Mouse (Mus musculus): ENCODE results near the gene Nfx1. TPM values are rescaled to one million over a fixed set of nuclear protein-coding genes. Genes with fewer than 3 reads are reported as not detected.

Nfx1 gene
- polyA plus RNA-seq, 1 experiment from 2014 or later = 90.2 TPM

DNA sequence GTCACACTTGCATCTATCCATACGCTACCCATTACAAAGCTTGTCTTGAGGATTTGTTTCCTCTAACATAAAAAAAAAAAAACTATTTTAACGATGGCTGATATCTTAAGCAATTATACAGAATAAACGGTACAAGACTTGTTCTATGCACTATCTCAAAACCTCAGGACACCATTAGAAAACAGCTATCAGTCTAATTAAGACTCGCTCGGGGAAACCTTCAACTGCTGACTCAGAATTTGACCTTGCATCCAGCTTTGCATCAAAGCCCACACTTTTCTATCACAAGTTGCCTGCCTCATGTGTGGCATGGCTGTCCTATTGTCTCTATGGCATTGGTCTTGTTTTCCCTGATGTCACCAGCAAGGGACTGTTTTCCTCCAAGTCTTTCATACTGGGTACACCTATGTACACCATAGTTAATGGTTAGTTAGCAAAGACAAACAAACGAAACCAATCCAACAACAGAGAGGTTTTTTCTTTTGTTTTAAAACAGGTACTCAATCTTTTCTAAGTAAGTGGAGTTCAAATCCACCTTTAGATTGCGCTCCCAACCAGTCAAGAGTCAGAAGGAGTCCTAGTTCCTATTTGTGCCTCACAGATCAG is 24.1 kb upstream of the Nfx1 start:
- peak overlapping the region; percentile 55 for H3K4me2 ChIP-seq (replicated peaks)
- peaks cover 20% of the 10 kb centered on the region for H3K4me1 ChIP-seq
- WGBS = 85% methylated on average over 7 of the region's 7 CpGs
- H3K9ac ChIP-seq = peak overlapping the region; percentile 71; the same call in 1 of the 2 replicates
- ATAC-seq (ENCODE audit: insufficient number of reproducible peaks, low FRiP score, low TSS enrichment, low read depth) = no peak
- H3K4me3 ChIP-seq (replicated peaks) = peak overlapping the region; percentile 99
- H3K9me3 ChIP-seq (replicated peaks) = no peaks in the 10 kb centered on the region
- H3K27ac ChIP-seq (replicated peaks) = no peak overlapping the region
- peaks cover 47% of the 10 kb centered on the region for H3K36me3 ChIP-seq
- H3K27me3 ChIP-seq = no peaks in the 10 kb centered on the region

DNA sequence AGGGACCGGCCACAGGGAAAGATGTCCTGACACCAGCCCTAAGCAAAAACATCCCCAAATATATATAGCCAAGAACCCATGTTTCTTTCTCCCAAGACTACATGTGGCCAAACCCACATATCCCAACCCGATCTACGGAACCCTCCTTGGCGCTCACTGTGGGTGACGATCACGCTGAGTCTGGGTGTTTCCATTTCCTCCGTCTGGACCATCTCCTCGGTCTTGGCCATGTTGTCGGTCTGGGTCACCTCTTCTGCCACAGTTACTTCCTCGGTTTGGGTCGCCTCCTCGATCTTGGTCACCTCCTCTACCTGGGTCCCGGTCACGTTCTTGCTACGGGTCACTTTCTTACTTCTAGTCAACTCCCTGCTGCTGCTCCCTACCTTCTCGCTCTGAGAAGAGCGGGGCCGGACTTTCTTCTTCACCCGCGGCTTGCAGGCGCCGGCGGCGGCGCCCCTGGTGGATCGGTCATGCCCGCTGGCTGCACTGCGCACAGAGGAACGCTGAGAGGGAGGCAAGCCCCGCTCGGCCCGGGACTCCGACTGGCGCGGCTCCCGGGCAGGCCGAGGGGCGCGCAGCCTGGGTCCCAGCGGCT is 23.0 kb upstream of the Nfx1 start:
- no peaks in the 10 kb centered on the region for H3K9me3 ChIP-seq (replicated peaks)
- peak overlapping the region; percentile 71 for H3K9ac ChIP-seq
- WGBS = under 1% methylated on average over 40 of the region's 40 CpGs
- H3K27ac ChIP-seq (replicated peaks) = peak overlapping the region; percentile 86
- H3K4me2 ChIP-seq (replicated peaks) = peak overlapping the region; percentile 55
- peak overlapping the region; percentile 99 for H3K4me3 ChIP-seq (replicated peaks)
- no peaks in the 10 kb centered on the region for H3K27me3 ChIP-seq
- H3K4me1 ChIP-seq = peaks cover 20% of the 10 kb centered on the region
- ATAC-seq (ENCODE audit: insufficient number of reproducible peaks, low FRiP score, low TSS enrichment, low read depth) = no peak; the same call in 1 of the 2 replicates
- peaks cover 43% of the 10 kb centered on the region for H3K36me3 ChIP-seq

- Histone ChIP-seq H3K4me2 (replicated peaks) (peak within 1 kb of the TSS; percentile 72), H3K4me1 (peaks cover 20% of the 10 kb centered on the region), H3K27me3 (no peaks in the 10 kb centered on the region), H3K9me3 (replicated peaks) (no peaks in the 10 kb centered on the region), H3K4me3 (replicated peaks) (peak within 1 kb of the TSS; percentile 99), H3K27ac (replicated peaks) (peak within 1 kb of the TSS; percentile 86), H3K36me3 (peaks cover 43% of the 10 kb centered on the region), H3K9ac (peak within 1 kb of the TSS; percentile 73)
- peak; percentile 99 for ATAC-seq (ENCODE audit: insufficient number of reproducible peaks, low FRiP score, low TSS enrichment, low read depth)
- WGBS = under 1% methylated on average over 50 of the region's 50 CpGs
Observed at GRCm38 (mm10) chr4:40948160-40948708, 22.5 kb upstream of the Nfx1 start, which contains the start of the genes Bag1 and Chmp5. TSS of gene Bag1 (minus strand) at chr4:40948294. TSS of gene Chmp5 (plus strand) at chr4:40948407.

DNA sequence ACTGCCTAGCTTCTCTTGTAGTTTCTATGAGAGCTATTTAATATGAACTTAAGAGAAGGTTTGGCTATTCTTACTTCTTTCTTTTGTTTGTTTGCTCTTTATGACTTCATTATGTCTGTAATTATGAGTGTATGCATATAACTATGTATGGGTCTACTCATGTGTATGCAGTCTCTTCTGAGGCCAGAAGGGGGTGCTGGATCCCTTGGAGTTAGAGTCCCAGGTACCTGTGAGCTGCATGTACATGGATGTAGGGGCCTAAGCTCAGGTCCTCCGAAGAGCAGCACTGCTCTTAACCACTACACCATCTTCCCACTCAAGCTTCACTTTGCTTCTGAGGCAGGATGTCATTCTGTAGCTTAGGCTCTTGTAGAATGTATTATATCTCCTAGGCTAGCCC is 17.2 kb upstream of the Nfx1 start:
- Histone ChIP-seq H3K36me3 (peaks cover 71% of the 10 kb centered on the region), H3K4me3 (replicated peaks) (no peak overlapping the region)

GRCm38 (mm10) chr4:40955942-40956341 is 14.8 kb upstream of the Nfx1 start:
- Histone ChIP-seq H3K4me3 (replicated peaks) (no peak overlapping the region), H3K9me3 (replicated peaks) (no peaks in the 10 kb centered on the region), H3K9ac (no peak overlapping the region), H3K36me3 (peaks cover 85% of the 10 kb centered on the region), H3K4me1 (no peaks in the 10 kb centered on the region), H3K4me2 (replicated peaks) (no peak overlapping the region), H3K27me3 (no peaks in the 10 kb centered on the region), H3K27ac (replicated peaks) (no peak overlapping the region)
- ATAC-seq (ENCODE audit: insufficient number of reproducible peaks, low FRiP score, low TSS enrichment, low read depth) = no peak
- WGBS = 88% methylated on average over 6 of the region's 6 CpGs

More for the DNA sequence above, 17.2 kb upstream of the Nfx1 start:
- Histone ChIP-seq H3K9ac (no peak overlapping the region), H3K4me2 (replicated peaks) (no peak overlapping the region), H3K27me3 (no peaks in the 10 kb centered on the region), H3K4me1 (peaks cover 9% of the 10 kb centered on the region), H3K9me3 (replicated peaks) (no peaks in the 10 kb centered on the region), H3K27ac (replicated peaks) (no peak overlapping the region)
- ATAC-seq (ENCODE audit: insufficient number of reproducible peaks, low FRiP score, low TSS enrichment, low read depth) = no peak
- 87% methylated on average over 1 of the region's 1 CpGs for WGBS

GRCm38 (mm10) chr4:40963536-40963935 is 7.2 kb upstream of the Nfx1 start:
- Histone ChIP-seq H3K4me1 (no peaks in the 10 kb centered on the region), H3K27ac (replicated peaks) (no peak overlapping the region), H3K9me3 (replicated peaks) (no peaks in the 10 kb centered on the region), H3K27me3 (no peaks in the 10 kb centered on the region), H3K36me3 (peaks cover 85% of the 10 kb centered on the region), H3K9ac (no peak overlapping the region), H3K4me2 (replicated peaks) (no peak overlapping the region), H3K4me3 (replicated peaks) (no peak overlapping the region)
- 82% methylated on average over 3 of the region's 3 CpGs for WGBS
- ATAC-seq (ENCODE audit: insufficient number of reproducible peaks, low FRiP score, low TSS enrichment, low read depth) = no peak

- 67% methylated on average over 4 of the region's 4 CpGs for whole genome bisulfite sequencing
Observed at GRCm38 (mm10) chr4:40969161-40969560, 1.5 kb upstream of the Nfx1 start.

GRCm38 (mm10) chr4:40969781-40970591 is 720 bp upstream of the Nfx1 start:
- Histone ChIP-seq H3K4me3 (replicated peaks) (peak overlapping the region; percentile 98), H3K9me3 (replicated peaks) (no peaks in the 10 kb centered on the region), H3K4me1 (peaks cover 21% of the 10 kb centered on the region), H3K27me3 (no peaks in the 10 kb centered on the region), H3K4me2 (replicated peaks) (peak overlapping the region; percentile 65), H3K9ac (peak overlapping the region; percentile 89), H3K27ac (replicated peaks) (peak overlapping the region; percentile 92), H3K36me3 (peaks cover 32% of the 10 kb centered on the region)
- WGBS = 14% methylated on average over 9 of the region's 13 CpGs
- 0 out of 2 replicates have a peak, but pooled peaks have one; percentile 31 for ATAC-seq (ENCODE audit: insufficient number of reproducible peaks, low FRiP score, low TSS enrichment, low read depth)

More at GRCm38 (mm10) chr4:40969161-40969560, 1.5 kb upstream of the Nfx1 start:
- Histone ChIP-seq H3K4me3 (replicated peaks) (no peak overlapping the region), H3K27ac (replicated peaks) (no peak overlapping the region), H3K4me1 (peaks cover 21% of the 10 kb centered on the region), H3K4me2 (replicated peaks) (no peak overlapping the region), H3K36me3 (peaks cover 36% of the 10 kb centered on the region), H3K27me3 (no peaks in the 10 kb centered on the region), H3K9ac (no peak overlapping the region), H3K9me3 (replicated peaks) (no peaks in the 10 kb centered on the region)
- no peak for ATAC-seq (ENCODE audit: insufficient number of reproducible peaks, low FRiP score, low TSS enrichment, low read depth)

GRCm38 (mm10) chr4:40970592-40970841 is 189 bp upstream of the Nfx1 start:
- WGBS = under 1% methylated on average over 15 of the region's 16 CpGs
- Histone ChIP-seq H3K9ac (peak overlapping the region; percentile 89), H3K27ac (replicated peaks) (peak overlapping the region; percentile 92), H3K4me3 (replicated peaks) (peak overlapping the region; percentile 98), H3K4me2 (replicated peaks) (peak overlapping the region; percentile 65), H3K27me3 (no peaks in the 10 kb centered on the region), H3K36me3 (peaks cover 27% of the 10 kb centered on the region), H3K4me1 (peaks cover 21% of the 10 kb centered on the region), H3K9me3 (replicated peaks) (no peaks in the 10 kb centered on the region)
- peak; percentile 25; the same call in 1 of the 2 replicates for ATAC-seq (ENCODE audit: insufficient number of reproducible peaks, low FRiP score, low TSS enrichment, low read depth)

DNA sequence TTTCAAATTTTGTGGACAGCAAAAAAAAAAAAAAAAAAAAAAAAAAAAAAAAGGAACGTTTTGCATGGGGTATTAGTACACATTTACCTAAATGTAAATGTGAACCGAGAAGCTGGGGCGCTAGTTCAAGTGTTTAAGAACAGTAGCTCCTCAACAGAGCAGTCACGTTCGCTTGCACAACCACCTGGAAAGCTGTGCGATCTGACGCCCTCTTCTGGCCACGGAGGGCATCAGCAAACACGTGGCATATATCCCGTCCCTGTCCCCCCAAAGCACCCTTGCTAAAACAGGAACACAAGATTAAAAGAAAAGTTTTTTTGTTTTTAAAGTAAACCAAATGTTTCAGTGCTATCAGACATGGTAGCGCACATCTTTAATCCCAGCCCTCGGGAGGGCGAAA is 1.0 kb downstream of the Nfx1 start:
- Histone ChIP-seq H3K36me3 (peaks cover 21% of the 10 kb centered on the region), H3K9me3 (replicated peaks) (no peaks in the 10 kb centered on the region), H3K9ac (peak overlapping the region; percentile 89; the same call in 1 of the 2 replicates), H3K4me1 (peaks cover 21% of the 10 kb centered on the region), H3K27me3 (no peaks in the 10 kb centered on the region), H3K4me2 (replicated peaks) (peak overlapping the region; percentile 65), H3K27ac (replicated peaks) (peak overlapping the region; percentile 92), H3K4me3 (replicated peaks) (peak overlapping the region; percentile 98)
- WGBS = 23% methylated on average over 13 of the region's 13 CpGs
- no peak for ATAC-seq (ENCODE audit: insufficient number of reproducible peaks, low FRiP score, low TSS enrichment, low read depth)

- 88% methylated on average over 1 of the region's 1 CpGs for WGBS
- Histone ChIP-seq H3K4me3 (replicated peaks) (no peak overlapping the region), H3K27me3 (no peaks in the 10 kb centered on the region), H3K36me3 (peaks cover 31% of the 10 kb centered on the region), H3K9ac (no peak overlapping the region), H3K4me2 (replicated peaks) (no peak overlapping the region), H3K9me3 (replicated peaks) (no peaks in the 10 kb centered on the region), H3K4me1 (peaks cover 21% of the 10 kb centered on the region), H3K27ac (replicated peaks) (no peak overlapping the region)
- no peak for ATAC-seq (ENCODE audit: insufficient number of reproducible peaks, low FRiP score, low TSS enrichment, low read depth)
Observed at GRCm38 (mm10) chr4:40974011-40974410, 3.3 kb downstream of the Nfx1 start.

Measured in embryonic facial prominence, embryonic 15.5 days (tissue).